Mouse (Mus musculus) layer of hippocampus, adult 11-12 months (tissue): ENCODE results near the gene Col9a3.

Experiments
- DNase-seq: peaks from one replicate; pipeline ENCODE4 v3.0.0; 2022; ENCODE audit warnings: low spot score

The Col9a3 gene

DNA sequence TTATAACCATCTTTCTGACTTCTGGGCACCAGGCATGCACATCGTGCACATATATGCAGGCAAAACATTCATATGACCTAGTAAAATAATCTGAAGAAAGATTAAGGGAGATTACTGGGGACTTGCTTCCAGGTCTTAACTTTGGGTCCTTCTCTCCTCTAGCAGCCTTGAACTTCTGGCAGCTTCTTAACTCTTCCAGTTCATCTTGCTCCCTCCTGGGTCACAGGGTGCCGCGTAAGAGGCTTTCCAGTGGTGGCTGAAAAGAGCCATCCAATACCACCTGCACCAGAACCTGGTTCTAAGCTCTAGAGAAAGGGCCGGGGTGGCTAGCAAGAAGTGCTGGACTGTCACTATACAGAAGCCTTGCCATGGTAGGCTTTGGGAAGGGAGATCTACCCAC is at the start of gene Col9a3:
Gene Col9a3 (plus strand): TSS at position 301 of the 400 bp plus-strand sequence.
- DNase-seq = no peak

DNA sequence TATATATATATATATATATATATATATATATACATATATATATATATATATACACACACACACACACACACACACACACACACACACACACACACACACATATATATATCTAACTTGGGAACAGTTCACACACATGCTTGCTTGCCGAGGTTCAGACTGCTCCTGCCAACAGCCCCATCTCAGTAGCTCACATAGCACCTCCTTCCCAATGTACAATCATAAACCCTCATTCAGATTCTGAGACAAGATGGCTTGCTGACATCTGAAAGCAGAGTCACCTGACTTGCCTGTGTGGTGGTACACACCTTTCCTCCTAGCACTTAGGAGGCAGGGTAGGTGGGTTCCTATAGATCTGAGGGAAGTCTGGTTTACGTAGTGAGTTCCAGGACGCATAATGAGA is 45.2 kb upstream of the Col9a3 start:
- DNase-seq = no peak

DNA sequence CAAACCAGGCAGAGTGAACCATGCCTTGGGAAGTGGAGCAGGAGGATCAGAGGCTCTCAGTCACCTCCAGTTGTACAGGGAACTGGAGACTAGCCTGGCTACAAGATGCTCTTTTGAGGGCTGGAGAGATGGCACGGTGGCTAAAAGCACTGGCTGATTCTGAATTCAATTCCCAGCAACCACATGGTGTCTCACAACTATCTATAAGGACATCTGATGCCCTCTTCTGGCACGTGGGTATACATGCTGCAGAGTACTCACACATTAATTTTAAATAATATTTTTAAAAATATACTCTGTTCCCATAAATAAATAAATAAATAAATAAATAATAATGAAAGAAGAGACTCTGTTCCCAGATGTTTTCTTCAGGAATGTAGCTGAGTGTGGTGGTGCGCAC is 42.4 kb upstream of the Col9a3 start:
- DNase-seq = no peak

DNA sequence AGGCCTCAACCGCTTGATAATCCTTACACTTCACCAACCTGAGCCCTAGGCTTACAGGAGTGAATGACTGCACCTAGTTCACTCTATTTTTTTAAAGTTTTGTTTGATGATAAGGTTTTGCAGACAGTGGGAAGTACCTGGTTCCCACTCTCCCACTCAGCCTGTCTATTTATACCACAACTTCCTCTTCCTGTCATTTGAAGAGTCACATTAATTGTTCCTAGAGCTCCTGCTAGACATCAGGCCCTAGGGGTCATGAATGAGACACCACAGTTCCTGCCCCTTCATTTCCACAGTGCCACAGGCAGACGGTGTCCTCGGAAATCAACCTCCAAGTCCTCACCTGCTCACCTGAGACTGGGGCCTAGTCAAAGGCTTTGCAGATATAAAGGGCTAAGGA is 41.1 kb upstream of the Col9a3 start:
- no peak for DNase-seq

DNA sequence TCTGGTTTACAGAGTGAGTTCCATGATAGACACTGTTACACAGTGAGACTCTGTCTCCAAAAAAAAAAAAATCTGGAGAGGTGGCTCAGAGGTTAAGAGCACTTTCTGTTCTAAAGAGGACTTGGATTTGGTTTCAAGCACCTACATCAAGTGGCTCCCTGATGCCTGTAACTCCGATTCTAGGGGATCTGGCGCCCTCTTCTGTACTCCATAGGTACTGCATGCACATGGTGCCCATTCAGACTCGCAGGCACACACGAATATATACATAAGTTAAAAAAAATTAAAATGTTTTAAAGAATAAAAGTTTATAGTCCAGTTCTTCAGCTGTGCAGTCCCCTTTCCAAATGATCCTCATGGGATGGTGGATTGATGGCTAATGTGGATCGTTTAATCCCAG is 37.3 kb upstream of the Col9a3 start:
- no peak for DNase-seq

DNA sequence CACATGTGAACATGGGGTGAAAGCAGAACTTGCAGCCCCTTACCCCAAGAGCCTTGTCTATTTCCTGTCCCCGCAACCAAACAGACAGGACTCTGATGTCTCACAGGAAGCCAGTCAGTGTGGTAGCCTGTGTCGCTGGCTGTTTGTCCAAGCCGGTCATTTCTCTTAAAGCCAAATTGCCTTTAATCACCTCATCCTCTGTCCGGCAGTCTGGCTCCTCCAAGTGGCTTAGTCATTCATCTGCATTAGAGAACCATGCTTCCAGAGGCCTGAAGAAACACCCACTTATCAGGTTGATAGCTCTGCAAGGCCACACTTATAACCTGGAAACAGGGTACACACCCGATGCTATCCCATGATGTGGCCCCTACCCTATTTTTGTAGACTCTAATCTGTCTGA is 35.4 kb upstream of the Col9a3 start:
- DNase-seq = no peak

DNA sequence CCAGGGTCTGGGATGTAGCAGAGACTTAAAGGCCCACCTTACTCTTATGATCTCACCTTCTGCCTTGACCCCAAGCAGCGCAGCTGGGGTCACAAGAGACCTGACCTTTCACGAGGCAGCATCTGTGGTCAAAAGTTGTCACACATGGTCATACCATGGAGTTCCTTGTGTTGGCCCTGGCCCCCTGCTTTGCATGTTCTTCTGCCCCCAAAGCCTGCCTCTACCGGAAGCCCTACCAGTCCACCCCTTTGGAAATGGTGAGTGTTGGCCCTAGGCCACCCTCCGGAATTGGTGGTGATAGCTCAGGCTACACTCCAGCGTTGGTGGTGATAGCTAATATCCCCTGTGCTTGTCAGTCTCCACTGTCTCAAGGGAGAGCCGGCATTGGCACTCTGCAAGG is 34.3 kb upstream of the Col9a3 start:
- no peak for DNase-seq

DNA sequence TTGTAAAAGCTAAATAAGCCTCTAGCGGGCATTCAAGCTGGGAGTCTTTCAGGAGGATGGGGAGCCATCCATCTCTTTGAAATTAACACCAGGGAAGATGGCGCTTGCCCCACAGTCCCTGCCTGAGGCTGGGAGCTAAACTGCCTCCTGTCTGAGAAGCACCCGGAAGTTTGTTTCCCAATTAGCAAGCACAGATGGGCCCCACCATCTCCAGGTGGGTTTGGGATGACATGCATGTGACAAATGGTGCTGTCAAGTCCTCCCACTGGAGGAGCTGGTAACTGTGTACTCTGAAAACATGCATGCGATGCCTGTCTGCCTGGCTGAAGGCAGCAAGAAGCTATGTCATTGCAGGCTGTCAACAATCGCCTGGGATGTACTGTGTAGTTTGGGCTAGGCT is 33.7 kb upstream of the Col9a3 start:
- DNase-seq = no peak

DNA sequence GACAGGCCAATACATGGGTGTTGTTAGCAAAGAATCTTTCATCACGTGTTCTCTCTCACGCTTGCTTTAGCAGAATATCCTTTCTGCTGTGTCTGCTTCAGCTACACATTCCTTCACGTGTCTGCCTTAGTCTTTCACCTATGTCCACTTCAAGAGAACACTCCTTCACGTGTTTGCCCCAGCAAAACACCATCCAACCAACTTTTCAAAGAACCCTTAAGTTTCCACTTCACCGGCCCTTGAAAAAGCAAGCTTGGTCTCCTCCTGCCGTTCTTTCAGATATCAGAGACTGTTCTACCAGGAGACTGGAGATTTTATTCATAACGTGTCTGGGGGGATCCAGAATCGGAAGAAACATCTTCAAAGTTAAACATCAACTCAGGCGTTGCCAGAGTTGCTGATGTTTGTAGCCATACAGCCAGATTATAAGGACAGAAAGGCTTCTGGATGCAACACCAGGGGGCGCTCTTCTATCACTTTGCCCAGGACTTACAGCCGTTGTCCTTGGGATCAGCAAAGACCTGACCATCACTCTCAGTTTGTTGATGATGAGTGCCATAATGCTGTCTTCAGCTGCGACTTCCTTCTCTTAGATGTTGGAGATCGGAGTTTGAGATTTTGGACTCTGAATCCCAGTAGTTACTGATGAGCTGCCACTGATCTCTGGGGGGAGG is 31.2 kb upstream of the Col9a3 start:
- DNase-seq = no peak

DNA sequence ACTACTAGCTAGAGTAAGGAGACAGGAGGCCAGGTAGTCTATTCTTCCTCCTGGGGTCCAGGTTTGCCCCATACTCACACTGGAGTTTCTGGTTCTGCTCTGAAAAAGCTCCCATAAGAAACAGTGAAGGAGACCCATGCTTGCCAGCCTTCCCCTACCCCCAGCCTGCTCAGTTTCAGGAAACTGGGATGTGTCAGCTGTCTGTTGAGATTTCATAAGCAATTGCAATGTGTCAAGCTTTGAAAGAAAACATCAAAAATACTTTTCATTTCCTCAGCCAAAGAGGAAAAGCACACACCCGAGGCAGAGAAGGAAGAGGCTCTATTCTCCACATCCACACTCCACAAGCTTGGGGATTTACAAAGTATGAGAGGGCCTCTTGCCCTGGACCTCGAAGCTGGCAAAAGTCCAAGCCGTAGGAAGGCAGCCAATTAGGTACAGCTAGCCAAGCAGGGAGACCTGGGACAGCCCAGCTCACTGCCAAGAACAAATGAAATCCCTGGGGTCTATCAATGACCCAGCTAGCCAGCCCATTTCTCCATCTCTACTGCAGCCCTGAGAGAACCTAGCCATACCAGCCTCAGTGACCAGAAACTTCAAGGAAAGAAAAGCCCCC is 28.5 kb upstream of the Col9a3 start:
- DNase-seq = no peak

DNA sequence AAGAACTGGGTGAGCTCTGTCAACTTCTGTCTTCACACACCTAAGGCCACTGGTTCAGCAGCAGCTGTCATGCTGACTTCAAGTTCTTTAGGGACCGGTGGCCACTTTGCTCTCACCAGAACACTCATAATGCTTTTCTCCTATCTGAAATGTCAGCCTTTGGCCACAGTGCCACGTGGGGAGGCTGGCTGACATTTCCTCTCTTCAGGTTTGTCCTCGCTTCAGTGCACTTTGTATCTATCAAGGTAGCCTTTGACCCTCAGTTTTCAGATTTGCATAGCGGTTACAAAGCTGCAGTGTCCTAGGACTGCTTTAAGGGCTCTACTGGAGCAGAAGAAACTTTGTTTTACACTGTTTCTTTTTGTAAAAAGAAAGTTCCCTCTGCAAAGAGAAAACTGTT is 21.1 kb upstream of the Col9a3 start:
- no peak for DNase-seq

DNA sequence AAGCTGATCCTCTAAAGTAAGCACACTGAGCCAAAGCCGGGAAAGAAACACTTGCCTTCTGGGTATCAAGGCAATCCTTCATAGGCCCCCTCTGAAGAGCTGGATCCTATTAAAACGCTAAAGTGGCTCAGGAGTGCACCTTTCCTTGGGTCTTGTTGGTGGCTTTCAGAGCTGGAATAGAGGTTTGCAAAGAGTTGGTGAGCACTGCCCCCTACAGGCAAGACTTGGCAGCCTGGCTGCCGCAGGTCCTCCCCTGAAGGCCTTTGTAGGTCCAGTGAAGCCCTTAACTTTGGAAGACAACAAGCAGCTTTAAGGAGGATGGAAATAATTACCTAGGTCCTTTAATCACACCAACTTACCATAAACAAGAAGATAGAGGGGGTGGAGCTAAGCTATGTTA is 18.9 kb upstream of the Col9a3 start:
- DNase-seq = peak; percentile 80

DNA sequence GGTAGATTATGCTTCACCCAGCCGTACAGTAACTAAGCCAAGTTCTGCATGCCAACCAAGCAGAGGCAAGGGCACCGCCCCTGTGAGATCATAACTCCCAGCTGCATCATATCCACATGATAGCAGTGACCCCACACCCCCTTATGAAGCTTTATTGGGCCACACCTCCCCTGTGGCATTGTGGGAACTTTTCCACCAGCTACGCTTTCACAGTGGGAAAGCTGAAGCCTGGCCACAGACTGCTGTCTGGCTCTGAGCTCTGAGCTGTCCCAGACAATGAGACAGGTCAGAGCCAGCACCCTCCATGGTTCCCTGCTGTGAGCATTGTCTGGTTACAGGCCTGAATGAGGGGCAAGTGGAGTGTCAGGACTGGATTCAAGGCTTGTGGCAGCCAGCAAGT is 16.6 kb upstream of the Col9a3 start, which contains the start of gene Mrgbp:
Gene Mrgbp (plus strand): TSS at position 303 of the 400 bp plus-strand sequence.
- DNase-seq = no peak

DNA sequence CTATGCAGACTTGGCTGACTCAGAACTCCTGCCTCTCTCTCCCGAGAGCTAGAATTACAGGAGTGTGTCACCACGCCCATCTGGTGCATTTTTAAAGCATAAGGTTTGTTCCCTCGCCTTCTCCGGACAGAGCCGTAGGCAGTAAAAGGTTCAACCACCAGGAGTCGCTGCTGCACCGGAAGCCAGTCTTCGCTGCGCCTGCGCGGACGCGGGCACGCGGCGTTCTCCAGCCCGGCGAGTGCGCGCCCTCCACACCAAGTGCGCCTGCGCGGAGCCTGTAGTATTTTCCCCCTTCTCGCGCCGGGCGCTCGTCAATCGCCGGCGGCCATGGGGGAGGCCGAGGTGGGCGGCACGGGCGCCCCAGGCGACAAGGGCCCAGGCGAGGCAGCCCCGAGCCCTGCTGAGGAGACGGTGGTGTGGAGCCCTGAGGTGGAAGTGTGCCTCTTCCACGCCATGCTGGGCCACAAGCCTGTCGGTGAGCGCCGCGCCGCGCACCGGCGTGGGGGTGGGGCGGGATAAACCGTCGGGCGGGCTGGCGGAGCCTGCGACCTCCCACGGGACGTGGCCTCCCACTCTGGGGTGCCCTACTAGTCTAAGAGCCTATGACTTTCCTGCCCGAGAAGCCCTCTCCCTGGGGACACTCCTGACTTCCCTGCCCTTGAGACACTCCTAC is 15.0 kb upstream of the Col9a3 start:
- DNase-seq = peak; percentile 97

DNA sequence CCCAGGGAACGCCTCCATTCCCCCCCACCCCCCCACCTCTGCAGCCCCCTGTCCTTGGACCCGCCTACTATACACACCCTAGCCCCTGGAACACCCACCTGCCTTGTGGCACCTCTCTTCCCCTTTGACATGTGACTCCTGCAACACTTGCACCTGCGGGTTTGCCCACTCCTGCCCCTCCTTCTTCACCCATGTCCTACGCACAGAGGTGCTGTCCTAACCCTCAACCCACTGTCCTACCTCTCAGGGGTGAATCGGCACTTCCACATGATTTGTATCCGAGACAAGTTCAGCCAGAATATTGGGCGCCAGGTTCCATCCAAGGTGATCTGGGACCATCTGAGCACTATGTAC is 14.5 kb upstream of the Col9a3 start:
- no peak for DNase-seq

DNA sequence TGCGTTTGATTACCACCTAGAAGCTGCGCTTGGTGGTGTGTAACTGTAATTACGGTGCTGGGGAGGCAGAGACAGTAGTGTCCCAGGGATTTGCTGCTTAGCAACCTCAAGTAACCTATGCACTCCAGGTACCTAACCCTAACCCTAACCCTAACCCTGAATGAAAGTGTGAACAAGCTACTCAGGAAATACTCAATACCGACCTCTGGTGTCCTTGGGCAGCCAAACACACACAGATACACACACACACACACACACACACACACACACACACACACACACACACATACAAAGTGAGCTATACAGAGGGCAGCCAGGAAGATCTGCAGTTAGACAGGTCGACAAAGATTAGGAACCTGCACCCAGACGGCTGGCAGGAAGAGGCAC is 8.9 kb upstream of the Col9a3 start:
- no peak for DNase-seq

DNA sequence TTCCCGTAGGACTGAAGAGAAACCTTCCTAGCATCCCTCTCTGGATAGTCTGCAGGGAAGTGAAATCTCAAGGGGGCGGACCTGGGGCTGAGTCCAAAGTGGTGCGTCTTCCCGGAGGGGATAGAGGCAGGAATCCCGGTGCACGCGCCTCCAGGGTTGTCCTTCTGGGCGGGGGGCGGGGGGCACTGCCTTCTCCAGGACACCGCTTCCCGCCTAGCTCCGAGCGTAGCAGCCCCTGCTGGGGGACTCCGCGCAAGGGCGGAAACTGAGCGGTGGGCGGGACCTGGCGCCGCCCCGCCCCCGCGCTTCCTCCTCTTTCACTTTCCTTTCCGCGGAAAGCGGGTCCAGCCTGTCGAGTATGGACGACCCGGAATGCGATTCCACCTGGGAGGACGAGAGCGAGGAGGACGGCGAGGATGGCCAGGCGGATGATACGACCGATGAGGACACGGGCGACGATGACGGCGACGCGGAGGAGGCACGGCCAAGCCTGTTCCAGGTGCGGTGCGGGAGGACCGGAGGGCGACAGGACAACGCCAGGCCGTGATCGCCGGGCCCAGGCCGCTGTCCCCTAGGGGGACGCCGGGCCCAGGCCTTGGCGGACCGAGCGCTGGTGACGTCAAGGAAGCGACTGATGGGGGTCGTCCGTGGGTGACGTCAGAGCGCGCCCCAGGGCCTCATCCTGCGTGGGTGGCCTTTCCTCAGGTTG is 8.3 kb upstream of the Col9a3 start, which contains the start of gene Ogfr:
Gene Ogfr (plus strand): TSS at position 123 of the 709 bp plus-strand sequence.
- DNase-seq = peak; percentile 80

DNA sequence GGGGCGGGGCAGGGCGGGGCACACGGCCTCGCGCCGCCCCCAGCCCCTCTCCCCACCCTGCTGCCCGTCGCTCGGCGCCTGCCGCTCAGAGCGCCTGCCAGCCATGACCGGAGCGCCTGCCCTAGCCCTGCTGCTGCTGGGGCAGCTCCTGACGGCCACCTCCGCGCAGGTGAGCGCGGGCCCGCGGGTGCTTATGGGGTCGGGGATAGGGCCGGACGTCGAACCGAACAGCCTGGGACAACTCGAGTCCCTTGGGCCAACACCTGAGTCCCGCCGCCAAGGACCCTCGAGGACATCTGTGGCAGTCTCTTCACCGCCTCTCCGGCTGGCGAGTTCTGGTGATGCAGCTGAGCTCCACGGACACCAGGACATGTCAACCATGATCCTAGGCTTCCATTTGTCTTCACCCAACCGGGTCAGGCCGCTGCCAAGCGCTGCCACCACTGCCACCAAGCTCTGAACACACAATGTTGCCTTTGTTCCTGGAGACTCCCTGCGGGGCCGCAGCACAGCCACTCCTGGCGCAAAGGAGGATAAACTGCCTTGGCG is 641 bp downstream of the Col9a3 start:
- DNase-seq = peak; percentile 48

DNA sequence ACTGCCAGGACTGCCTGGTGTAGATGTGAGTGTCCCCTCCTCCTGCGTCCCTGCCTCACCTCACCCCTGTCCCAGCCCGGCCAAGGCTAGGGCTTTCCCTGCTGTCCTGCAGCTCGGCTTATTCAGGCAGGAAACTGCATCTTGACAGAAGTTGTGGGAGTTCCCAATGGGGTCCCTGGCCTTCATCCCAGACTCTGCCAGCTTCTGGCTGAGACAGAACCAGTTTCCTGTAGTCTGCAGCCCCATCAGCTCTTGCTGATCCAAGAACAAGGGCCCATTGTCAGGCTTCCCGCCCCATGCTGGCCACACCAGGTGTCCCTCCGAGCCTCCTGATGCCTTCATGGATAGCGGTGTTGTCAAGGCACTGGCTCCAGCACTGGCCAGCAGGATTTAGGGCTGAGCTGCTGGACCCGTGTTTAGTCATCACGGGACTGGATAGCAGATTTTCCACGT is 3.0 kb downstream of the Col9a3 start:
- no peak for DNase-seq

DNA sequence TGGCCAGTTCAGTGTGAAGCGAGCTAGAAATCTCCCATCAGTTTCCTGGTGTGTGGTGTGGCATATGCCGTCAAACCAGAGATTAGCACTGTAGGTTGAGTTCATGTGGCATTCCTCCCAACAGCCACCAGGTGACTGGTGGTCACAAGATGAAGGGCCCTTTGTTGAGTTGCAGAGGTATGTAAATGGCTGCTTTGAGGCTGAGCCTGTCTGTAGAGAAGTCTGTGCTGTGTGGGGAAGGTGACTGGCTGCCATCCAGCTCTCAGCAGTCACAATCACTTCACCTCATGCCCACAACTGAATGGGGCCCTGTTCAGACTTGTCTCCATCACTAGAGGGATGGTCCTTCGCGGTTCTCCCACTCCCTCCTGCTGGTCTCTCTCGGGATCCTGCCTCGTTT is 7.2 kb downstream of the Col9a3 start:
- DNase-seq = no peak

DNA sequence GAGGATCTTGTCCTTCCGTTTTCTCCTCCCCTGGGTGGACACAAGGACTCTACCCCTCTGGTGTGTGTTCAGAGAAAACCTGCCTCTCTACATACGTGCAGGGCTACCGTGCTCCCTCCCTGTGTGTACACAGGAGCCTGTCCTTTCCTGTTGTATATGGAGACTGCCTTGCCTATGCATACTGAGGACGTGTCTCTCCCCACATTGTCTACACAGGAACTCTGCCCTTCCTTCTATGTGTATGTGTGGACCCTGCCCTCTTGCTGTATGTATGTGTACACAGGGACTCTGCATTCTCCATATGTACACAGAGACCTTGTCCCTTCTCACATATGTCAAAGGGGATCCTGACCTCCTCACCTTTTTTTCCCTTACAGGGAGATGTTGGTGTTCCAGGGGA is 12.7 kb downstream of the Col9a3 start:
- no peak for DNase-seq

DNA sequence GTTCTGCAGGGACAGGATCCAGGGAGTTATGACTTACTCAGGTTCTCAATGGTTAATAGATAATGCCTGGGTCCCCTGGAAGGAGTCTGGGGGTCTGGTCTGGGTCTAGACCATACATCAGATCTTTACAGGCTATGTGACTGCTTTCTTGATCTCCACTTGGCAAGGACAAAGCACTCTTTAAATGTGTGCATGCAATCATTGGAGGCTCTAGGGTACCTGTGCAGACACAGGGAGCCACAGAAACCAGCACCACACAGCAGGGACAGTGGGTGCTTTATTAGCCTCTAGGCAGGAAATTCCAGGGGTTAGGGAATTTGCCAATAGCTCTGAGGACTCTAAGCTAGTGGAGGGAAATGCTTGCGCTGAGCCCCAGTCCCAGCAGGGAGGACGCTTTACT is 14.3 kb downstream of the Col9a3 start:
- DNase-seq = no peak
